Mouse (Mus musculus) brain, embryonic 14.5 days (tissue): ENCODE results near the gene Slc22a23.

Source experiments
- CTCF ChIP-seq: fragments of 200-500 bp; IDR thresholded peaks from 2 replicates; pipeline ENCODE4 v1.5.1; 2012; ENCODE audit warnings: inconsistent platforms, mild to moderate bottlenecking, moderate library complexity, borderline replicate concordance; ENCODE audit not compliant: insufficient read depth, insufficient read length; ENCODE audit errors: extremely low read depth
- POLR2A ChIP-seq: fragments of 200-500 bp; IDR thresholded peaks from 2 replicates; pipeline ENCODE4 v1.6.1; 2012; ENCODE audit warnings: mild to moderate bottlenecking, inconsistent platforms, borderline replicate concordance; ENCODE audit not compliant: poor library complexity, insufficient read depth, insufficient read length, severe bottlenecking; ENCODE audit errors: extremely low read depth

GRCm38 (mm10) chr13:34132875-34133274, 212.1 kb downstream of the Slc22a23 start:
- TF ChIP-seq POLR2A (no peak), CTCF (no peak)
